Mouse (Mus musculus): ENCODE data around the gene Prrt2.

The Prrt2 gene

DNA sequence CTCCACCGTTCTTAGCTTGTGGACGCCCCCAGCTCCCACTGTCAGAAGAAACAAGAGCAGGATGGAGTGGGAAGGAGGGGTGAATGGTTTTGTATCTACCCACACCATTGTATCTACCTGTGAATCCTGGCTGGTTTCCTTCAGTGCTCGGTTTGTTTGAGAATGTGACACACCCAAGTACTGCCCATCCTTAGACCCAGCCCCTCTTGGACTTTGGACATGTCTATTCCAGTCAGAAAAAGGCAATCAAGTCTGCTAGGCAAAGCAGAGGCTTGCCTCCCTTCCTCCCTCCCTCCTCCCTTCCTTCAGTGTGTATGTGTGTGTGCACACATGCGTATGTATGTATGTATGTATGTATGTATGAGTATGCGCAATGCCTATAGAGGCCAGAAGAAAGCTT, 17.4 kb downstream of the Prrt2 start:
- DNase-seq (ENCODE audit: low read depth, low spot score), result no peak

DNA sequence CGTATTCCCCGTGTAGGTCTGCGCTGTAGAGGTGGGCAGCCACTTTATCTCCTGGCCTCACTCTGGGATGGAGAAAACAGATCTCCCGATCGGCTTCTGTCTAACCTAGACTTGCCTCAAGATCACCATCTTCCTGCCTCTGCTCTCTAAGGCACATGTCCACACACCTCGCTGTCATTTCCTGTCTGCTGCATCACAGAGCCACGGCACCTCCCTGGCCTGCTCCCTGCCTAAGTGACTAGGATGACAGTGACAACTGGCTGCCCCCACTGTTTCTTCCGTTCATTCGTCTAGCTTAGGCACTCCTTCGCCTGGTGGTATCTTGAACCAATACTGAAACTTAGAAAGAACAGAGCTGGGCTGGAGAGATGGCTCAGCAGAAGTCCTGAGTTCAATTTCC, 21.4 kb downstream of the Prrt2 start:
- no peak for DNase-seq (ENCODE audit: low read depth, low spot score)

DNA sequence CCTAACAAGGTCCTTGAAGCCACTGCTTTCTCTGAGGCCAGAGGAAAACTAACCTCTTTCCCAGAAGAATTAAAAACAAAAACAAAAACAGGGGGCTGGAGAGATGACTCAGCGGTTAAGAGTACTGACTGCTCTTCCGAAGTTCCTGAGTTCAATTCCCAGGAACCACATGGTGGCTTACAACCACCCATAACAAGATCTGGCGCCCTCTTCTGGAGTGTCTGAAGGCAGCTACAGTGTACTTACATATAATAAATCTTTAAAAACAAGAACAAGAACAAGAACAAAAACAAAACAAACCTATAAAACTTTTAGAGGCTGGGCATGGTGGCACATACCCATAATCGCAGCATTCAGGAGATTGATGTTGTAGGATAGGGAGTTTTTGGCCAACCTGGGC, 24.6 kb downstream of the Prrt2 start:
- DNase-seq (ENCODE audit: low read depth, low spot score), result no peak

DNA sequence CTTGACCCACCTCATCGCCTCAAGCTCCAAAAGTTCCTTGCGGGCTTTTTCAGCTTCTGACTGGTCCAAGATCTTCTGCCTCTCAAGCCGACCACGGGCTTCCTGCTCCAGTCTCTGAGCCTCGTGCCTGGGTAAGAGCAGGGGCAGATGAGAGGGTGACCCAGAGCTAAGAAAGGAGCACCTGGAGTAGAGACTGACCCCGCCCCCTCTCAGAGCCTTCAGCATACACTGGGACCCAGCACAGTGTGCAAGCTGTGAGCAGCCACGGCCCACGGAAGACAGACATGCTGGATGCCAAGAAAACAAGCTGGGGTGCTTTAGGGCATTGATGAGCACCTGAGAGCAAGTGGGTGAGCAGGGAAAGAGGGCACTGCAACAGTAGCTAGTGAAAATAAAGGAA, 32.2 kb downstream of the Prrt2 start:
- no peak for DNase-seq (ENCODE audit: low read depth, low spot score)

DNA sequence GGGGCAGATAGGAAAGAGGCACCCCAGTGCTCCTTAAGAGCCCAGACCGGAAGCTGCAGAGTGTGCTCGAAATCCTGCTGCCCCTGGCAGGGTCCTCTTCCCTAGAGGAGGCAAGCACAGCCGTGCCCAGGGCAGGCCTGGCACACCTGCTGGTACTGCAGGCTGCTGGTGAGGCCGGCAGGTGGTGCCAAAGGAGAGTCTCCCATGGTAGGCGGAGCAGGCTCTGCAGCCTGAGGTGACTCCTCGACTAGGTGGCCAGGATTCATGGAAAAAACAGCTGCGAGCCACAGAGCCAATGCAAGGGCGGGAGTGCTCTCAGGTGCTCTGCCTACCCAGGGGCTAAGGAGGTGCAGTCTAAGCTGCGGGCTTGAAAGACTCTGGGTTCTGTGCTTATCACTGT, 34.7 kb downstream of the Prrt2 start:
- DNase-seq (ENCODE audit: low read depth, low spot score), result no peak

DNA sequence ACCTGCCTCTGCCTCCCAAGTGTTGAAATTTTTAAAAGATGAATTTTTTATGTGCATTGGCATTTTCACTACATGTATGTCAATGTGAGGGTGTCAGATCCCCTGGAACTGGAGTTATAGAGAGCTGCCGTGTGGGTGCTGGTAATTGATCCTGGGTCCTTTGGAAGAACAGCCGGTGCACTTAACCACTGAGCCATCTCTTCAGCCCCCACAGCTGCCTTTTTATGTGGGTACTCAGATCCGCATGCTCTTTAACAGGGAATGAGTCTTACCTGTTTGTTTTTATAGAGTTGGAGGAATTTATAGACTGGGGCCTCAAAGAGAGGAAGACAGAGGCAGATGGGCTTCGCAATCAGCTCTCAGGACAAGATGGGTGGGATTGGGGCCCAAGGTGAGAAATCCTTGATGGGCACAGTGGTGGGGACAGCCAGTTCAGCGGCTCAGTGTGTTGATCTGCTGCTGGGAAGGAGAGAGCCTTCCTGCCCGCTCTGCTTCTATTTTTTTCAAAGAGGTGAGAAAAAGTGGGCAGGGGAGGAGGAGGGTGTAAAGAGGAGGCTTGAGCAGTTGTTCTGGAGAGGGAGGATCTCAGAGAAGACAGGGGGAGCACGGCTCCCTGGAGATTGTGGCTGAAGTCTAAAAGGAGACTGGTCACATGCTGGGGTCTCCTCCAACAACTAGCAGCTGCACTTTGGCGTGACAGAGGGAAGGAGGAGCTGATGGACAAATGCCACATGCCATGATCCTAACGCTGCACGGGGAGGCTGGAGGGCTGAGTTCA, 36.2 kb downstream of the Prrt2 start:
- DNase-seq (ENCODE audit: low read depth, low spot score), result no peak

DNA sequence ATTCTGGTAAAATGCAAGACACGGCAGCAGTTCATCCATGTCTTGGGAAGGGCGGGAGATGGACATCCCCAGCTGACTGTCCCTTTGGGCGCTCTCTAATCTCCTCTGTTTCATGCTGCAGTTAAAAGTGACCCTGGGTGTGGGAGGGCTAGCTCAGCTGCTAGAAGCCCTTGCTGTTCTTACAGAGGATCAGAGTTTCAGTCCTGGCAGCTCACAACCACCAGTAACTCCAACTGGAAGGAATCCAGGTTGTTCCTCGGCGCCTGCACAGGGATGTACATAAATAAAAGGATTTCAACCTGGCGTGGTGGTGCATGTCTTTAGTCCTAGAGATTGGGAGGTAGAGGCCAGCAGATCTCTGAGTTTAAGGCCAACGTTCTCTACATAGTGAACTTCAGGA, 37.9 kb downstream of the Prrt2 start:
- DNase-seq (ENCODE audit: low read depth, low spot score), result no peak

DNA sequence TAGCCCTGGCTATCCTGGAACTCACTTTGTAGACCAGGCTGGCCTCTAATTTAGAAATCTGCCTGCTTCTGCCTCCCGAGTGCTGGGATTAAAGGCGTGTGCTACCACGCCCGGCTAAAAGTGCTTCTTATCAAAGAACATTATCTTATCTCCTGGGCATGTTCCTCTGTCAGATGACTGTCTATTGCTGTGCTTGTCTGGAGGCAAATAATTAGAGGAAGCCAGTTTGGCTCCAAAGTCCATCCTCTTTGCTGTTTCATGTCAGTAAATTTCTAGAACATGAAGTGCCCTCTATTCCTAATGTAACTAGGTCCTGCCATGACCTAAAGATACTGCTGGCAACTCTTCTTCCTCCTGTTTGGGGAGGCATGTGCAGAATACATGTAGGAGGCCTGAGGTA, 39.0 kb downstream of the Prrt2 start:
- no peak for DNase-seq (ENCODE audit: low read depth, low spot score)

DNA sequence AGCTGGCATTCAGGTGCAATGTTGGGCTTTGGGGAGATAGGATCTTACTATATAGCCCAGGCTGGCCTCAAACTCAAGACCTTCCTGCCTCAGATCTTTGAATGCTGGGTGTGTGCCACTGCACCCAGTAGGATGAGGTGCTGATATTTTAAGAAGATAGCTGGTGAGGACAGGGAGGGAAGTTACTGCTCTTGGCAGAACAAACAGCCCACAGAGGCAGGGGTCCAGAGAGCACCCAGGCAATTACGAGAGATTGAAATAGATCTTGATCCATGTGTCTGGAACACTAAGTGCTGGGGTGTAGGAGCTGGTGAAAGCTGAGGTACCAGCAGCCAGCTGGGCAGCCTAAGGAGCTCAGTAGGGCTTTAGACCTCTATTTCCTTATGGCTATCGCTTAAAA, 39.4 kb downstream of the Prrt2 start:
- no peak for DNase-seq (ENCODE audit: low read depth, low spot score)

DNA sequence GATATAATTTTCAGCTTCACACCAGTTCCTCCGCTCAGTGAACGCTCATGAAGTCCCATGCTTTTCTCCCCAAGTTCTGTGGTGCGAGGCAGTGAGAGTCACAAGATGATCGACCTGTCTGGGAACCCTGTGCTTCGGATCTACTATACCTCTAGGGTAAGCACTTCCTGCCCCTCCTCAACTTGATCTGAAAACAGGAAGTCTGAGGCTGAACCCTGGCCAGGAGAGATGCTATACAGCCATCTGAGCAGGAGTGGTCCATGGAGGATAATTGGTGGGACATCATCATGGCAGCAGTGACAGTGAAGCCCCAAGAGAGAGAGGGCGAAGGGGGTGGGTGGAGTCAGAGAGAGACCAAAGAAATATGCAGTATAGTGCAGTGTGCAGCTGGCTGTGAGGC, 42.2 kb downstream of the Prrt2 start:
- DNase-seq (ENCODE audit: low read depth, low spot score), result no peak

DNA sequence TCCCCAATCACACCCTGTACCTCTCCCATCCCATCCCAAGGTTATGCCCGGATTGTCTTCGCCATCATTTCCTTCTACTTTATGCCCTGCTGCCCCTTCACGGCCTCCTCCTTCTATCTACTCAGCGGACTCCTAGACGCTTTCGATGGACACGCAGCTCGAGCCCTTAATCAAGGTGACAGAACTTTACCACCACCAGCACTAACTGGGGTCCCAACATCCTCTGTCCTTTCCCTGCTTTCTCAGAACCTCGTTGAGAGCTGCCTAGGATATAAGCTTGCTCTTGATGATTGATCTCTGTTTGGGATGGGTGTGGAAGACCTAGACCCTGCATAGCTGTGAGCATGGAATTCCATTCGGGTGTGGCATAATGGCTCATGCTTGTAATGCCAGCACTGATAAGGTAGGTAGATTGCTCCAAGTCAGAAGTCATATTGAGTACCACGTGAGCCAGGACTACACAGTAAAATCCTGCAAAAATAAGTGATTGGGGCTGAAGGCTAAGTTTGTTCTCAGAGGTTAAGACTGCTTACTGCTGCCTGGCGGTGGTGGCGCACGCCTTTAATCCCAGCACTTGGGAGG, 44.0 kb downstream of the Prrt2 start:
- no peak for DNase-seq (ENCODE audit: low read depth, low spot score)

DNA sequence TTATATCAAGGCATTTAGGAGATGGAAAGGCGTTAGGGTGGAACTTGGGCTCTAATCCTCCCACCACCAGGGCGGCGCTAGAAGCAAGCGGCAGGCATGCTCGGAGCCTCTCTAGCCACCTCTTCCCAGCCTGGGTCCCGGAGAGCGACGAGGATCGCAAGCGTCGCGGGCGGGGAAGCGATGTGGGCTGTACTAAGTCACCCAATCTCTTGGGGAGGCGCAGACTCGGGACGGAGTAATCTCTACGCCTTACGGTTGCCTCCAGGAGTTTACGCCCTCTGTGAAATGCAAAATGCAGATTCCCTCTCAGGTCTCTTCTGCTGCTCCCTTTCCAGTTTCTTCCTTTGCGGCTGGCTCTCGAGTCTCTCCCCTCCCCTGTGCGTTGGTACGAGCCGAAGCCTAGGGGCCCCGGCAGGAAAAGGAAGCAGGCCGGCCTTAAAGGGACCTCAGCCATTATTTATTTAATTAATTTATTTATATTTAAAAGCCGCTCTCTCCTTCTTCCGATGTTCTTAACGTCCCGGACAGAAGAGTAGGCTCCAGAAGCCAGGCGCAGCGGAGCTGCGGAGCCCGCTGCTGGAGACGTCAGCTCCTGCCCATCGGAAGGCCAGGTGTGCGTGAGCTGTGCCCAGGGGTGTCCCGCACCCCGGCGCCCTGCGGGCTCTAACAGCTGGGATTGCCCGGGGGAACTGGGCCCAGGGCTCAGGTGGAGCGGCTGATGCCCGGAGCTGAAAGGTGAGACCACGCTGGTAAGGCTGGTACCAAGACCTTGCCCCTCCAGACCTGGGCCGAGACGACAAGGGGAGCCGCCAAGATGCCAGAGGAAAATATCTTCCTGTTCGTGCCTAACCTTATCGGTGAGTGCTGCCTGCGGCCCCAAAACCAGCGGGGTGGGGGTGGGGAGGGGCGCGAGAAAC, 44.8 kb downstream of the Prrt2 start, which contains the start of gene Cdiptos:
TSS of gene Cdiptos (minus strand) at position 149 of the 917 bp plus-strand sequence.
- peak; percentile 96 for DNase-seq (ENCODE audit: low read depth, low spot score)

DNA sequence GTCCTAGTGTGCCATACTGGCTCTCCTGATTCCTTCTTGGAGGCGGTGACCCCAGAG, 45.3 kb downstream of the Prrt2 start, which contains the start of gene Cdipt:
TSS of gene Cdipt (plus strand) at position 22 of the 57 bp plus-strand sequence.
- DNase-seq (ENCODE audit: low read depth, low spot score), result no peak

DNA sequence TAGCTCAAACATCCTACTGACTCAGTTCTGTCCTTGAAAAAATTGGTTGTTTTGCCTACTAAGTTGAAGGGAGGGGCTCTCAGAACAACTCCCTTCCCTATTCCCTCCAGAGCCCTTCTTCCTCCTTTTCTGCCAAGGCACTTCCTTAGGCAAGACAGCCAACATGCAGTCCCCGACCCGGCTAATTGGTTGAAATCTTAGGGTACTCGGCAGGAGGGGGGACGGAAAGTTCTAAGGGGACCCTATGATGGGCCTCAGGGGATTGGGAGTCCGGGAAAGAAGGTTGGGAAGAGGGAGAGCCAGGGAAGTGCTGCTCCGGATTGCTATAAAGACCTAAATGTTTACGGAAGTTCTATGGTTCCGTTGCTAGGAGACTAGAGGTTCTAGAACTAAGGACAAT, 45.5 kb downstream of the Prrt2 start:
- DNase-seq (ENCODE audit: low read depth, low spot score), result no peak

Data from mesoderm, embryonic 11.5 days (tissue).